Mouse (Mus musculus) embryonic facial prominence, embryonic 10.5 days (tissue): ENCODE results near the gene Ttc28. TPM values are rescaled to one million over a fixed set of nuclear protein-coding genes. Genes with fewer than 3 reads are reported as not detected.
A peak's percentile ranks its signal among the peaks of the same experiment; 100 is the strongest.

Experiments
- DNase-seq: peaks from one replicate; pipeline ENCODE4 v3.0.0-alpha.2; 2017; ENCODE audit warnings: low spot score
- H3K27ac ChIP-seq: fragments of 300-500 bp; sonication (generic); replicated peaks from 2 replicates; pipeline ENCODE4 v1.5.1; 2016; ENCODE audit warnings: mild to moderate bottlenecking
- H3K27me3 ChIP-seq: fragments of 300-500 bp; sonication (generic); replicated peaks from 2 replicates; pipeline ENCODE4 v1.6.1; 2016; ENCODE audit warnings: low read depth, mild to moderate bottlenecking; ENCODE audit not compliant: poor library complexity, severe bottlenecking
- H3K36me3 ChIP-seq: fragments of 300-500 bp; sonication (generic); replicated peaks from 2 replicates; pipeline ENCODE4 v1.6.1; 2016; ENCODE audit warnings: mild to moderate bottlenecking, moderate library complexity
- H3K4me1 ChIP-seq: fragments of 300-500 bp; sonication (generic); 2 replicates; pipeline ENCODE4 v1.6.1; 2016
- H3K4me3 ChIP-seq: fragments of 300-500 bp; sonication (generic); 2 replicates; pipeline ENCODE4 v1.5.1; 2016; ENCODE audit warnings: mild to moderate bottlenecking, moderate library complexity
- H3K9me3 ChIP-seq: fragments of 300-500 bp; sonication (generic); 2 replicates; pipeline ENCODE4 v1.6.1; 2016; ENCODE audit warnings: mild to moderate bottlenecking
- WGBS: fragments of 180-500 bp; shearing (Covaris S2); methylation state at CpG from one replicate; pipeline ENCODE4 v1.1.7; 2016; 5-methylcytosine and 5-hydroxymethylcytosine counted together
- polyA plus RNA-seq: library from polyadenylated mRNA; unstranded; fragments of >200 nt; fragmentation: Nextera tagmentation; extraction: Ambion mirVana; gene quantifications from 2 replicates; pipeline ENCODE4 v1.2.1, GENCODE M21; 2016

Ttc28 gene
- polyA plus RNA-seq, 1 experiment from 2014 or later, result 12.8 TPM

DNA sequence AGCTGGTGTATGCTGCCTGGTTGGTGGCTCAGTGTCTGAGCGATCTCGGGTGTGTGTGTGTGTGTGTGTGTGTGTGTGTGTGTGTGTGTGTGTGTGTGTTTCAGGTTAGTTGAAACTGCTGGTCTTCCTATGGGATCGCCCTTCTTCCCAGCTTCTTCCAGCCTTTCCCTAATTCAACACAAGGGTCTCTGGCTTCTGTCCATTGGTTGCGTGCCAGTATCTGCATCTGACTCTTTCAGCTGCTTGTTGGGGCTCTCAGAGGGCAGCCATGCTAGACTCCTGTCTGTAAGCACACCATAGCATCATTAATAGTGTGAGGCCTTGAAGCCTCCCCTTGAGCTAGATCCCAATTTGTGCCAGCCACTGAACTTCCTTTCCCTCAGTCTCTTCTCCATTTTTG lies 49.7 kb downstream of the Ttc28 start:
- no peaks in the 10 kb centered on the region for H3K9me3 ChIP-seq
- H3K27me3 ChIP-seq, result no peaks in the 10 kb centered on the region
- 85% methylated on average over 4 of the region's 4 CpGs for WGBS
- H3K36me3 ChIP-seq, result peaks cover 8% of the 10 kb centered on the region
- H3K27ac ChIP-seq, result no peak overlapping the region
- peaks cover 5% of the 10 kb centered on the region; the same call in 1 of the 2 replicates for H3K4me1 ChIP-seq
- no peak for DNase-seq
- no peak overlapping the region for H3K4me3 ChIP-seq

DNA sequence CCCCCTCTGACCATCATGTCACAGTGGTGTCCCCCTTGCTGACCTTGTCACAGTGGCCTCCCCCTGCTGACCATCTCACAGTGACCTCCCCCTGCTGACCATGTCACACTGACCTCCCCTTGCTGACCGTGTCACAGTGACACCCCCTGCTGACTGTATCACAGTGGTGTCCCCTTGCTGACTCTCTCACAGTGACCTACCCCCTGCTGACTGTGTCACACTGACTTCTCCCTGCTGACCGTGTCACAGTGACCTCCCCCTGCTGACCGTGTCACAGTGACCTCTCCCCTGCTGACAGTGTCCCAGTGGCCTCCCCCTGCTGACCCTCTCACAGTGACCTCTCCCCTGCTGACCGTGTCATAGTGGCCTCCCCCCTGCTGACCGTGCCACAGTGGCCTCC lies 57.0 kb downstream of the Ttc28 start:
- Histone ChIP-seq H3K9me3 (no peaks in the 10 kb centered on the region), H3K27me3 (no peaks in the 10 kb centered on the region), H3K27ac (no peak overlapping the region; the same call in 1 of the 2 replicates), H3K36me3 (peaks cover 13% of the 10 kb centered on the region), H3K4me3 (no peak overlapping the region), H3K4me1 (peaks cover 21% of the 10 kb centered on the region)
- 46% methylated on average over 5 of the region's 5 CpGs for WGBS
- no peak for DNase-seq

DNA sequence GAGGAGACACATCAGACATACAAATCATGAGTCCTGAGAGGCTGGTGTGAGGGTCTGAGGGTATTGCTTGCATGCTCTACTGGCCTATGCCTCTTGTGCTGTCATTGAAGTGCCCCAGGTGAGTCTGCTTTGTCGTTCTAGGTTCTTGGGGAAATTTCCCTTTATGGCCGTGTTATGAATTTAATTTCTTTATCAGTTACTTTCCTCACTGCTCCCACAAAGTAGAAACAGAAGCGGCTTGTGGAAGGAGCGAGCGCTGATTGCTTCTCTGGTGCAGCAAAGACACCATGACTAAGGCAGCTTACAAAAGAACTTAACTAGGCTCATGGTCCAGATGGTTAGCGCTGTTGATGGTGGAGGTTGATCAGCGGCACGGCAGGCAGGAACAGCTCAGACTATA lies 64.7 kb downstream of the Ttc28 start:
- Histone ChIP-seq H3K27me3 (no peaks in the 10 kb centered on the region), H3K4me1 (peaks cover 13% of the 10 kb centered on the region)
- 91% methylated on average over 8 of the region's 8 CpGs for WGBS

DNA sequence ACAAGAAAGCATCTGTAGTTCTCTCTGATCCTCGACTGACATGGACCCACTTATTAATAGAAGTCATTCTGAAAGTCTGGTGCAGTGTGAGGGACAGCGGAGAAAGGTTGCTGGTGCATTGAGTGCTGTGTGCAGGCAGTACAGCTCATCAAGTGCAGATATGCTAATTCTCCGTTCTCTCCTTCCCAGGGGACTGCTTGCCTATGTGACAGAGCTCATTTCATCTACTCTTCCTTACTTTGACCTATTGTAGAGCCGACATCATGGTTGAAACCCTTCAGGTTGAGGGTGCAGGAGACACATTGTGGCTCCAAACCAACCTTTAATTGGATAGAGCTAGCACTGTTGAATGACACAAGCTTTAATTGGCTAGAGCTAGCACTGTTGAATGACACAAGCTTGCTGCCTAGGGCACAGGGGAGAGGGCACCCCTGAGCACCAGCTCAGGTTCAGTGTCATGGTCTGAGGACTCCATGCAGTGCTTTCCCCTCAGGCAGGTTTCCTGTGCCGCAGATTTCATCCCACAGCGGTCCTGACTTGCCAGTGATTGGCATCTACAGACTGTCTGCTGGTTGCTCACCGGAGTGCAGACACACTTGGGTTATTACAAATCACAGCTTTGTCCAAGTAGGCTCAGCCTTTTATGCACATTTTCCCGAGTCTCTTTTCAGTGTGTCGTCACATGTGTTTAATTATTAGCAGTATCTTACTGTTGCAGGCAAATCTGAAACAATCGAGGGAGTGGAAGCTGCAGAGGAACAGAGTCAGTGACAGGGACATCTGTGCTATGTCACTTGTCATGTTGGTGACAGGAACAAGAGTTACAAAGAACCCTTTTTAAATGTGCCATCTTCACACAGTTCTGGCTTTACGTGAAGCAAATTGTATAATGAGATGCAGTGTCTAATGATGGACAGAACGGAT lies 69.1 kb downstream of the Ttc28 start:
- Histone ChIP-seq H3K27ac (no peak overlapping the region), H3K4me3 (no peak overlapping the region), H3K36me3 (no peaks in the 10 kb centered on the region; the same call in 1 of the 2 replicates), H3K27me3 (no peaks in the 10 kb centered on the region), H3K9me3 (no peaks in the 10 kb centered on the region), H3K4me1 (peaks cover 9% of the 10 kb centered on the region; the same call in 1 of the 2 replicates)
- DNase-seq, result no peak
- 74% methylated on average over 12 of the region's 12 CpGs for WGBS

More for the DNA sequence above, 64.7 kb downstream of the Ttc28 start:
- H3K4me3 ChIP-seq, result no peak overlapping the region
- H3K27ac ChIP-seq, result no peak overlapping the region
- H3K9me3 ChIP-seq, result no peaks in the 10 kb centered on the region
- H3K36me3 ChIP-seq, result no peaks in the 10 kb centered on the region; the same call in 1 of the 2 replicates
- no peak for DNase-seq

DNA sequence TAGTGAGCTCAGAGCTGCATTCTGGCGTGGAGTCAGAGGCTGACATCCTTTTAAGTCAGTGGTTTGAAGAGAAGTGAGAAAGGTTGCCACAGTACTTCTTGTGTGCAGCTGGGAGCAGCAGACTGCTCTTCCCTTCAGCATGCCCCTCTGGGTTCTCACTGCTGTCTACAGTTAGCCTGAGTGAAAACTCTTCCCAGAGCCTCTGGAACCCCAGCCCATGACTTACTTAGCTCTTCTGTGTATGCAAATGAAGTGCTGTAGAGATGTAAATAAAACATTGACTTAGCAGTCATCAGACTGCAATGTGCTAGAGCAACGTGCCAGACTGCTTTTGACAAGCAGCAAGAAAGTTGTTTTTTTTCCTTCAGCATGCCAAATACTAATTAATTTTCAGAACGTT lies 70.2 kb downstream of the Ttc28 start:
- Histone ChIP-seq H3K4me1 (peaks cover 9% of the 10 kb centered on the region; the same call in 1 of the 2 replicates), H3K27ac (no peak overlapping the region), H3K9me3 (no peaks in the 10 kb centered on the region), H3K27me3 (no peaks in the 10 kb centered on the region), H3K36me3 (no peaks in the 10 kb centered on the region; the same call in 1 of the 2 replicates), H3K4me3 (no peak overlapping the region)
- no peak for DNase-seq
- WGBS, result 65% methylated on average over 3 of the region's 3 CpGs

DNA sequence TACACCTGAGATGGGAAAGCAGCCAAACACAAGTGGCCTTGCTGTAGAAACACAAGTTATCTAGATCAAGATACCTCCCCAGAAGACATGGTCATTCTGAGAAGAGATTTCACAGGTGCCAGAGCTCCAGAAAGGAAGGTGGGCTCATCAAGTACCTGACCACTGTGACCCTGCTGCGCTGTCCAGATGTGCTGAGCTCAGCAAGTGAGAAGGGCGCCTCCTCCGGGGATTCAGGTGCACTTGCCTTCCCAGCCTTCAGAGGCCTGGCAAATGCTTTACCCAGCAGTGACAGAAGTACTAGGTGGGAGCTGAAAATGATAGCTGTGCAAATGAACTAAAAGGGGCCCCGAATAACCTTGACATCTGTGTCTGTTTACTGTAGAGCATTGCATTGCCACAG lies 78.6 kb downstream of the Ttc28 start:
- H3K27me3 ChIP-seq, result no peaks in the 10 kb centered on the region
- peaks cover 4% of the 10 kb centered on the region for H3K4me1 ChIP-seq
- DNase-seq, result no peak
- 79% methylated on average over 4 of the region's 4 CpGs for WGBS
- no peaks in the 10 kb centered on the region for H3K36me3 ChIP-seq
- H3K9me3 ChIP-seq, result no peaks in the 10 kb centered on the region
- no peak overlapping the region for H3K27ac ChIP-seq
- H3K4me3 ChIP-seq, result no peak overlapping the region

DNA sequence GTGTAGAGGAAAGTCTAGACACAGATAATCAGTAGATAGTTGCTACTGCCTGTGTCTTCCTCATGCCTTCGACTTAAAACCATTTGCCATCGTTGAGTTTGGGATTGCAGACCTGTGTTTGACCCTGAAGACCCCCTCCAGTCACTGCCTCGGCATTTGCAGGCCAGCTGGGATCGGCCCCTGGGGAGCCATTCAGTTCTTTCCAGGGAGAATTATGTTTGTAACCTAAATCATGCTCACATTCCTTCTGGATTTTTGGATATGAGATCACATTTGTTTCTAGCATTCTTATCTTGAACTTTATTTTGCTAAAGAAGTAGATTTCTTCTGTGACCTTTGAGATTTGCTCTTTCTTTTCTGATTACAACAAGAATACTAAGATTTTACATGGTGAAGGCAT lies 80.5 kb downstream of the Ttc28 start:
- Histone ChIP-seq H3K4me3 (no peak overlapping the region), H3K36me3 (no peaks in the 10 kb centered on the region), H3K4me1 (peaks cover 4% of the 10 kb centered on the region), H3K9me3 (no peaks in the 10 kb centered on the region), H3K27me3 (no peaks in the 10 kb centered on the region), H3K27ac (no peak overlapping the region)
- 47% methylated on average over 4 of the region's 4 CpGs for WGBS
- no peak for DNase-seq

DNA sequence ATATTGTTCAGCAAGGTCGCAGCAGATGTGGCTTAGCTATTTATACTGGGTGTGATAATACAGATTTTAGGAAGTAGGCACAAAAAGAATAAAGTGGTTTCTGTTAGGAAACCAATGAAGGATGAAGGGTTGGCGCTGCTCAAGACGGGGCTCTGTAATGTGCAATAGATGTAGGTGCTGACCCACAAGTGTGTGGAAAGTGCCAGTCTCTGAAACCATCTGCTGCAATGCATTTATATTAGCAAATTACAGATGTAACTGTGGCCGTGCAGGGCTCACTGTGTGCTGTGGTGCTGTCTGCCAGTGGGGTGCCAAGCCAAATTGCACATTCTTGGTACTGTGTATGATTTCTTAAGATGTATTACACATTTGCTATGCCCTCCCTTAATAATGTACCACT lies 81.3 kb downstream of the Ttc28 start:
- Histone ChIP-seq H3K27me3 (no peaks in the 10 kb centered on the region), H3K4me3 (no peak overlapping the region), H3K36me3 (no peaks in the 10 kb centered on the region), H3K9me3 (no peaks in the 10 kb centered on the region), H3K4me1 (peaks cover 4% of the 10 kb centered on the region), H3K27ac (no peak overlapping the region)
- no peak for DNase-seq
- 88% methylated on average over 4 of the region's 4 CpGs for WGBS

DNA sequence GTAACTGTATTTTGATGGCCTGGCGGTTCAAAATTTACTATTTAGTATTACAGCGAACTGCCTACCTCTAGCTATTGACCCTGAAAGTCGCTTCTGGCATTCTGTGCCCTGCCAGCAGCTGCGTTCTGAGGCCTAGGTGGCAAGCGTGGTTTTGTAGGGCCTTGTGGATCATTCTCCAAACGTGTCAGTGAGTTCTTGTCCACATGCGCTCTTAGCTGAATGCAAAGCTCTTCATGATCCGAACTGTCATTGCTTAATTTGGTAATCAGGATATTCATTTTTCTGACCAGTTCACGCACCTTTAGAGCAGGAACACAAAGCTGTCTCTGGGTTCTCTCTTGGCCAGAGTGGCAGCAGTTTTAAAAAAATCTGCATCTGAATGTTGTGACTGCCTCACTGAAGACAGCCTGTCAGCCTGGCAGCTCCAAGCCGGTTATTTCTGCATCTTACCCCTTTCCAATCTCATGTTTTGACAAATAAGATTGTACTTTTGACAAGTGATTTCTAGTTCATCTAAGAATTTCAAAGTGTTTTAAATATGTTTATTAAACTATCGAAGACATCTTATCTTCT lies 88.0 kb downstream of the Ttc28 start:
- Histone ChIP-seq H3K27me3 (no peaks in the 10 kb centered on the region), H3K27ac (no peak overlapping the region)
- WGBS, result 80% methylated on average over 11 of the region's 11 CpGs

DNA sequence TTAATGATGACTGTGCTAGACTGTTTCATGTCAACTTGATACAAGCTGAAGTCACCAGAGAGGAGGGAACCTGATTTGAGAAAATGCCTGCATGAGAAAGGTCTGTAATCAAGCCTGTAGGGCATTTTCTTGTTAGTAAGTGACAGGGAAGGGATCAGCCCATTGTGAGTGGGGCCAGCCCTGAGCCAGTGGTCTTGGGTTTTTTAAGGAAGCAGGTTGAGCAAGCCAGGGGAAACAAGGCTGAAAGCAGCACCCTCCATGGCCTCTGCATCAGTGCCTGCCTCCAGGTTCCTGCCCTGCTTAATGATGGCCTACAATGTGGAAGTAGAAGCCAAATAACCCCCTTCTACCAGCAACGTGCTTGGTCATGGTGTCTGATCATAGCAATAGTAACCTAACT lies 89.0 kb downstream of the Ttc28 start:
- DNase-seq, result no peak
- Histone ChIP-seq H3K36me3 (no peaks in the 10 kb centered on the region), H3K27ac (0 out of 2 replicates have a peak overlapping the region, but pooled peaks have one; percentile 14), H3K4me1 (no peaks in the 10 kb centered on the region), H3K9me3 (no peaks in the 10 kb centered on the region), H3K27me3 (no peaks in the 10 kb centered on the region), H3K4me3 (no peak overlapping the region)
- WGBS, result 73% methylated on average over 1 of the region's 1 CpGs

More for the DNA sequence above, 88.0 kb downstream of the Ttc28 start:
- no peak for DNase-seq
- Histone ChIP-seq H3K4me1 (no peaks in the 10 kb centered on the region), H3K36me3 (no peaks in the 10 kb centered on the region), H3K9me3 (no peaks in the 10 kb centered on the region), H3K4me3 (no peak overlapping the region)

DNA sequence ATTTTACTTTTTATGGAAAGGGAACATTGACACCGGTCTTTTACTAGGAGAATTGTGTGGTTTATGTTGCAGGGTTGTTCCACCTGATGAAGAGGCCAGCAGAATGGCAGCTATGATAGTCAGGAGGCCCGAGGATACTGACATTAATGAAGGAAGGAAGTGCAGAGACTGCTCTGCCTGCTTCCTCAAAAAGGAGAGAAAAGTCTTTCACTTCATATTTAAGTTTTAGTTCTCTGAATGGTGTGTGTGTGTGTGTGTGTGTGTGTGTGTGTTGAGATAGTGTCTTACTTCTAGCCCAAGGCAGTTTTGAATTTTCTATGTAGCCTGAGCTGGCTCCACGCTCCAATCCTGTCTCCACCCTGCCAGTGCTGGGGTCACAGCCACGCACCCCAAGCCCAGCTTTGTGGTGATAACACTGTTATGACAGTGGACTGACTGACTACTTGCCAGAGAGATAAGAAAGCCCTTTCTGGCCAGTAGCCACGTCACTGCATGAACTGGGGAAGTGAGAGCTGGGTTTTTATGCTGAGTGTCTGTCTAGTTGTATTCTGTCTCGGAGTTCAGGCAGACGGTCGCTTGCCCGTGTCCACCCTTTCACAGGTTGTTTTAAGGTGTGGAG lies 90.7 kb downstream of the Ttc28 start:
- no peak for DNase-seq
- Histone ChIP-seq H3K36me3 (peaks cover 11% of the 10 kb centered on the region), H3K27ac (no peak overlapping the region), H3K4me1 (no peaks in the 10 kb centered on the region), H3K9me3 (no peaks in the 10 kb centered on the region; the same call in 1 of the 2 replicates), H3K27me3 (no peaks in the 10 kb centered on the region), H3K4me3 (no peak overlapping the region)
- WGBS, result 79% methylated on average over 9 of the region's 9 CpGs

DNA sequence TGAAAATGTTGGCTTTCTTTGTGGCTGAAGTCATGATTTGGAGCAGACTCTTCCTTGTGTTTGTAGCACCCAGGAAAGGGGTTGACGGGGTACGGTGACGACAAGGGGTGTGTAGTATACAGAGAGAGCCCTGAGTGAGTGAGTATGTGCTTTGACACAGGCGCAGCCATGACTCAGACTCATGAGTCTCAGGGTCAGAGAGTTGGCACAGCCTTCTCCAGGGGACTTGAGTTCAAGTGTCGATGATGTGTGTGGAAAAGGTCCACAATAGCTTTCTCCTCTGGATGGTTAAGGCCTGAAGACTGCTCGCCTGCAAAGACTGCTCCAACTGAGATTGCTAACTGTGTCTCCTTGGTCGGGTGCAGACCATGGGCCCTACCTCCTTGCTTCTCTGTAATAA lies 97.1 kb downstream of the Ttc28 start:
- H3K4me3 ChIP-seq, result no peak overlapping the region
- WGBS, result 89% methylated on average over 7 of the region's 7 CpGs
- H3K27me3 ChIP-seq, result peaks cover 13% of the 10 kb centered on the region
- H3K4me1 ChIP-seq, result peaks cover 23% of the 10 kb centered on the region
- no peak for DNase-seq
- no peaks in the 10 kb centered on the region; the same call in 1 of the 2 replicates for H3K9me3 ChIP-seq
- H3K27ac ChIP-seq, result no peak overlapping the region
- peaks cover 11% of the 10 kb centered on the region for H3K36me3 ChIP-seq
